Mouse (Mus musculus) lung, postnatal 4 days (tissue): ENCODE measurements around the gene Fam71d.
A peak's percentile ranks its signal among the peaks of the same experiment; 100 is the strongest.

Experiments used
- DNase-seq, 2 experiments: peaks; one replicate each; pipeline ENCODE4 v3.0.0; 2021

Fam71d gene

DNA sequence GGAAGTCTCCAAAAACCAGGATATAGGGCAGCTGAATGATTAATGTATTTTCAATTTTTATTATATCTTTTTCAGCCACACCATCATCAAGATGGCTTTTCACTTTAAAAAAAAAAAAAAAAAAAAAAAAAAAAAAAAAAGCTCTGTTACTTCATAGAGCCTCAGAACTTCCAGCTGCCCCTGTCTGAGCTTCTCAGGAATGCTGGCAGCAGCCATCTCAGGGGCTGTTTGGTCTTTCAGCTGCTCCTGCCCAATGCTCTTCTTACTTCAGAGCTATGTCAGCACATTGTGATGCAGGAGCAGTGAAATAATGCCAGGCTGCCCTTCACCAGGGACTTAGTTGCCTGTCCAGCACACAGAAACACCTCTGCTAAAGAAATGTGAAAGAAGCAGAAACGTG lies at the start of gene Fam71d:
Fam71d (plus strand) TSS at position 211 of the 400 bp plus-strand sequence.
- DNase-seq = peak in 1 of 2 experiments; percentile 27

DNA sequence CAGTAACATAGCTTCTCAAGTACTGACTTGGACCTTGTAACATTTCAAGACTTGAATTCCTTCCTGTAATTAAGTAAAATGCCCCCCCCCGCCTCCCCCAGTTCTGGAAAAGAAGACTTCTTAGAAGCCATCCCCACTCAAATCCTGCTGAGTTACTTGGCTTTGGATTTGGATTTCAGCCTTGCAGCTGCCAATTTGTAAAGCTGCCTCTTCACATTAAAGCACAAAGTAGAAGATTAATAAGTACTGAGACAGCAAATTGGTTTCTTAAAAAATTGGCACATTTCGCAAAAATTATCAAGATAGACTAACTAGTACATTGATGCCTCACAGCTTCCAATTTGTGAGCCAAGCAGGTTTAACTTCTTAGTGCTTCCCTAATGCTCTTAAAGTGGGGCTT lies 47.6 kb upstream of the Fam71d start:
- no peak for DNase-seq

DNA sequence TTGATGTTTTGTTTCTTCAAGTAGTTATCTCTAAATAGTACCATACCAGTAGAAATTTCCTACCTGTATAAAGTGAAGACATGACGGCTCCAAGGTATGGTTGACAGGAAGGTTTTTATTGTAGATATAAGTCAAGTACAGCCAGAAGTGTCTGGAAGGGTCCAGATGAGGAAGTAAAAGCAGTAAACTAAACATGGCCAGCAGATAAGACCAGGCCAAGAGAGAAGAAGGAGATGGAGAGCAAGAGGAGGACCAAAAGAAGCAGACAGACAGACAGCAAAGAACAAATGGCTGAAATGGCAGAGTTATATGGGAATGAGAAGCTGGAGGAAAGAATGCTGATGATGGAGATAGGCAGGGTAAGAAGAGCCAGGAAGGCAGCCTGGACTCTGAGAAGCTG lies 46.1 kb upstream of the Fam71d start:
- no peak for DNase-seq

DNA sequence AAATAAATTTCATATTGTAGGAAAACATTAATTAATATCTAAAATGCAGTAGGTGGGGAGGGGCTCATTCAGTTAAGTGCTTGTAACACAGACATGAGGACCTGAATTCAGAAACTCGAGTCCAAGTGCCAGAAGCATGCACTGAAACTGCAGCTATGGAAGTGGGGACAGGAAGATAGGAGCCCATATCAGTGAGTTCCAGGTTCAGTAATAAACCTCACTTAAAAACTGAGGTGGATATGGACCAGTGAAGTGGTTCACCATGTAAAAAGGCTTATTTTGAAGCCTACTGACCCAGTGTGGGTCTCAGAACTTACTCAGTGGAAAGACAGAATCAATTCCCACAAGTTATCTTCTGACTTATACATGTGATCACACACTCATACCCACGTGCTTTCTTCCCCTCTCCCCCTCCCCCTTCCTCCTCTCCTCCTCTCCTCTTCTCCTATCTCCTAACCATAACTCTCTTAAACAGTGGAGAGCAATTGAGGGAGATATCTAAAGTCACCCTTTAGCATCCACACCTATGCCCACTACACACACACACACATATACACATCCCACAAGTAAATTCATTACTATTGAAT lies 31.5 kb upstream of the Fam71d start:
- no peak for DNase-seq

DNA sequence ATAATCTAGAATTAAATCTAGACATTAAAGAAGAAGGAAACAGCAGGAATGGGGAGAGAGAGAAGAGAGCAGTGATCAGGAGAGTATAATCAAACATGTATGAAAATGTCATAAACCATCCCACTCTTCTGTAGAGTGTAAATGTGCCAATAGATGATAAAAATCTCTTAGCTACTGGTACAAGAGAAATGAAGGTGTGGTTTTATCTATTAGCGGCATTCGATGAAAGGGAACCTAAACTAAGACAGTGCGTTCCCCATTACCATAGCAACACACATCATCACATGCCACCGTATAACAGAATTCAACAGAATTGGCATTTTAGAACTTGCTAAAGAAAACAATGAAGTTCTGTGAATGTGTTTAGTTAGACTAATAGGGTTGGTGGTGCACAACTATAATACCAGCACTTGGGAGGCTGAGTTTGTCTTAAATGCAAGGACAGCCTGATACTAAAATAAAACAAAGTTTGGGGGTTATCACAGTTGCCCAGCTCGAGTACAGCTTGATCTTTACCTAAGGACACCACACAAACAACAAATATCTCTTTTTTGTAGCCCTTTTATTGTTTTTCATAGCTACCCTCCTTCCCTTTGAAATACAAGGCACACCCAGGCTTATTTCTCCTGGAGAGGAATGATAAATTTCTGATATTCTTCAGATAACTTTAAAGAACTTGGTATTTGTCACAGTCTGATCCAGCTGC lies 13.1 kb upstream of the Fam71d start:
- DNase-seq = no peak

DNA sequence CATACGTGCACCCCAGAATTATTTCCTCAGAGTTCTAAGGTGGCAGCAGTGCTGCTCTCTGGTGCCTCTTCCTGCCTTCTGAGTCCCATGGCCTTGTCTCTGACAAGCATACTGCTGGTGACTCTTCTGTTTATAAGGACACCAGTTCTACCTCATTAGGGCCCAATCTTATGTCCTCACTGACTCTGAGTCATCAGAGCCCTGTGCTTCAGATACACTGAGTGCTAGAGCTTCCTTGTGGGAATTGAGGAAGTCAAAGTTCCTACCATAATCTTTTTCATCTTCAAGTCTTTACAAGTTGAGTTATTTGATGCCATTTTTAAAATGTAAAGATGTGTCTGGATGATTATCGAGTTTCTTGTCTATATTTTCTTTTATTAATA lies 12.5 kb upstream of the Fam71d start:
- DNase-seq = no peak

DNA sequence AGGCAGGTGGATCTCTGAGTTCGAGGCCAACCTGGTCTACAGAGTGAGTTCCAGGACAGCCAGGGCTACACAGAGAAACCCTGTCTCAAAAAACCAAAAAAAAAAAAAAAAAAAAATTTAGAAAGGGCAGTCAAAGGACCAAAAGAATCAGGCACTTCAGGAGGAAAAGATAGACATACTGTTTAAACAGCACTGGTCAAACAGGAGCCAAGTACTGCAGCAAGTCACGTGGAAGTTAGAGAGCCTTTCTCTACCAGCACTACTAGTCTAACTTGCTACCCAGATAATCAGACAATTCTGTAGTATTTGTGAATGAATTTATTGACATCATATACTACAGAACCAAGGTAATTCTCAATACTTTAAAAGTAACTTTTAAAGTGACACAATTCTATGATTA lies 10.3 kb upstream of the Fam71d start:
- no peak for DNase-seq

DNA sequence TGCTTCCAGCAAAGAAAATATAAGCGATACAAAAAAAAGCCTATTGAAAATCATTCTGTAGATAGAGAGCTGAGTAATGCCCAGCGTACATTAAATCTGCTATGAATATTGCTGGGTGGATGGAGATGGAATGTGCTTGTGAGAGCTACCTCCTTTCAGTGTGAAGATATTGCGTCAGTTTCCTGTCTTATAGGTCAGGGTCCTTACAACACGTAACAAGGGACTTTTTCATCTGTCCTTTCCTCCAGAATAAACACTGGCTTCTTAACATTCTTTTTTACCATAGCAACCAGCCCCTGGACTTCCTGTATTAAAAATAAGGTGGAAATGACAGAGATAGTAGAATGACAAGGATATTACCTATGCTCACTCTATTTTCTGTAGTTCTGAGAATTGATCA lies 9.1 kb upstream of the Fam71d start:
- DNase-seq = no peak

DNA sequence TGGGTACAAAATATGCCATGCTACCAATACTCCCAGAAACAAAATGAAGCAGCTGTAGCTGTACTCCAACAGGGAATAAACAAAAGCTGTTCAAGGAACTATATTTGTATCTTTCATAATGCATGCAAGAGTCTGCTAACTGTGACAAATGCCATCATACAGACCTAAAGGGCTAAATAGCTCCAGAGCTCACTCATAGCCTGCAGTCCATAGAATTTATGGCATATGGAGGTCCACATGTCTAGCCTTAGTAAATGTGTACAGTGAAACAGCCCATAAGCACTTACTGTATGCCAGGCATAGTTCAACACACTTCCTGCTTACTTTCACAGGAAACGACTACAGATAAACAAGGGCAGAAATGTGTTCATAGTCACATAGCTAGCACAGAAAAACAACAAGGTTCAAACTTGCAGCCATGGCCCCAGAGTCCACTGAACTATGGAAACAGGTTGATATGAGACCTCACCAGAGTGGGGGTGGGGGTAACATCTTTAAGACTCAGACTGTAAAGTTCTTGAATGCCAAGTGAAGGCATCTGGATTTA lies 5.6 kb upstream of the Fam71d start:
- no peak for DNase-seq

DNA sequence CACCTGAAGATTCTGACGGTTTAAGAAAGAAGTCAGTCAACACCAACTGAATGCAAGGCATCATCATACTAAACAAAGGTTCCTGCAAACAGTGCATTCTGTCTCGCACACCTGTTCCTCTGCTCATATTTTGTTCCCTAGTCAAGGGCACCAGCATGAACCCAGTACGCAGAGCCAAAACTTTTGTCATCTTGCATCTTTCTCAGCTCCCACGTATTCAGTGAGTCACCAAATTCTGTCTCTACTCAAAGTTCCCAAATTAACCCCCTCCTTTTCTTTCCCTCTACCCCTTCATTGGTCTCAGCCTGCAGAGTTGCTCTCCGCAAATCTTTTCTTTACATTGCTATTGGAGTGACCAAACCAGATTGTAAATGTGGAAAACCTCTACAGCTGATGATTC lies 2.5 kb upstream of the Fam71d start:
- no peak for DNase-seq

DNA sequence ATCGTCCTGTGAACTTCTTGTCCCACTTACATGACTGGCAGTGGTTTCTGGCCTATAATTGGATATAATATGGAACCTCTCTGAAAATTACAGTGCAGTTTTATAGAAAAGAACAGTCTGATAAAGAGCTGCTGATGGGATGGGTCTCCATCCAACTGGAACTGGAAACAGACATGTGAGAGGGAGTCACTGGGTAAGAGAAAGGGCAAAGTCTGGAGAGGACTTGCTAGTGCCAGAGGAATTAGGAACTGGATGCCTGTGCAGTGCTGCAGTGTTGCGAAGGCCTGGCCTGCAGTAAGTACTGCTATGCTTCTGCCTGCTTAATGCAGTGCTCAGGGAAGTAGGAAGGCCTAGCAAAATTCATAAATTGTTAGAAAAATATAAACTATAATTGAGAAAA lies 1.9 kb downstream of the Fam71d start:
- no peak for DNase-seq

DNA sequence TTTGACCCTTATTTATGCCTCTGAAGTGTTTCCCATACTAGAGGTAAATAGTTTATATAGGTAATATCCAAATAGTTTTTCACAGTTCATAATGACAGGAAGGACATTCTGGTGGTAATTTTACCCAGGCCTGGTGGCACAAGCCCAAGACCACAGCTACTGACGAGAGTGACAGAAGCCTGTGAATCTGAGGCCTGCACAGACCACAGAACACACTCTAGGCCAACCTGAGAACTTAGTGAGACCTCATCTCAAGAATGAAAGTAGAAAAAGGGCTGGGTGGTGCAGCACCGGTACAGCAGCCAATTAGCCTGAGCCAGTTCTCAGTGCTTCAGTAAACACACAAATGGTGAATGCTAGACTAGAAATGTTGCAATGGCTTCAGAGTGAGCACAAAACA lies 26.4 kb downstream of the Fam71d start:
- DNase-seq = no peak

DNA sequence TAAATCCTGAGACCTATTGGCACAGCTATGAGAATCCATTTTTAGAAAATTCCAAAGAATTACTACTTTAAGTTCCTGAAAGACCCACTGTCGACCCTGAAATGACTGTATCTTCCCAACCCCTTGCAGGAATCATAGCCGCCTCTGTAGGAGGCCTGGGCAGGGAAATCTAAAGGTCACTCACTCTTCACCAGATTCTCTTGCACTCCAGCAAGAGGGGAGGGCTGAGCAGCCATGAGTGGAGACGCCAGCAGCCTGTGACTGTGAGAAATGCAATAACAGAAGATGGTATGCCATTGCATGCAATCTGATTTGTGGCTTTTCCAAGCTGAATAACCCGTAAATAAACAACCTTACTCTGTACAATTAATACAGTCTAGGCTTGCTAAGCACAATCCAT lies 36.4 kb downstream of the Fam71d start:
- no peak for DNase-seq

DNA sequence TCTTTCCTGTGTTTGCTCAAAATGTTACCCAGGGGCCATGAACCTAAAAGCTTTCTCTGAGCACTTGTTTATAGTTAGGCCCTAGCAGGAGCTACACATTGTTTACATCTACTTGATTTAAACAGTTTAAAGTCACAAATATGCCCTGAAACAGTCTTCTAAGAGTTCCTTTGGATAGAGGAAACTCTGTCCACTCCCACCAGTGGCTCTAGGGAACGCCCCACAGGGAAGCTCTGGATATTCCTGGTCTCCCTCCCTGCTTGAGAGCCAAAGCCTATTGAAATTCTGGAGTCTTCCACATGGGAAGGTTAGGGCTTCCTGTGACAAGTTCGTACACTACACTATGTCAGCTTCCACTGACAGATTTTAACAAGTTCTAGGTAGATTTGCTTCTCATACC lies 48.3 kb downstream of the Fam71d start:
- DNase-seq = no peak

DNA sequence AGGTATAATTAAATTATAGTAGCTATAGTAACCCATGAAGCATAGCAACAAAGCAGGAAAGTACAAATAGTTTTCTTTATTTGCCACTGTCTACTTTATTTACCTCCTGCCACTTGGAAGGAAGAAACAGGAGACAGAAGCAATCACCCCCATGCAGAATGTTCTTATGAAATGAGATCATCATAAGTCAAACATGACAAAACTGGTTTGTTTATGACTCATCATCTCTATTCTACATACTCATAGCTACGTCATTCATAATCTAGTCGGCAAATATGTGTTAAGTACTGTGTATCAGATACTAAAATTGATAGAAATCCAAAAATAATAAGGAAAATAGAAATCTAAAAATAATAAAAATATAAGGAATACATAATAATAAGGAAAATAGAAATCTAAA lies 49.0 kb downstream of the Fam71d start:
- no peak for DNase-seq

DNA sequence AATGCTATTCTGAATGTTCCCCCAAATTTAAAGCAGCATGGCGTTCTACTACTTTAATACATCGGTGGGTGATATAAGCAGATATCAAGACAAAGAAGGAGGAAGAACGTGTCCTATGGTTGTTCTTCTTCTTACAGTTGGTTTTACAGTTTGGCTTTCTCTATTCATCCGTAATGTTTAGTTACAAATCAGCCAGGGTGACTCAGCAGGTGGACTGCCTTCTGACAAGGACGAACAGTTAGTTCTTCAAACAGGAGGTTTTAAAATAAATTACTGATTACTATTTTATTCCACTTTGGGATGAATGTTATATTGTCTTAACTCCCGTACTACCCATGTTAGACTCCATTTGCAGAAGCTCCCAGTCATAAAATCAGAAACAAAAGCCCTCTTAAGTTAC lies 54.9 kb downstream of the Fam71d start:
- no peak for DNase-seq

DNA sequence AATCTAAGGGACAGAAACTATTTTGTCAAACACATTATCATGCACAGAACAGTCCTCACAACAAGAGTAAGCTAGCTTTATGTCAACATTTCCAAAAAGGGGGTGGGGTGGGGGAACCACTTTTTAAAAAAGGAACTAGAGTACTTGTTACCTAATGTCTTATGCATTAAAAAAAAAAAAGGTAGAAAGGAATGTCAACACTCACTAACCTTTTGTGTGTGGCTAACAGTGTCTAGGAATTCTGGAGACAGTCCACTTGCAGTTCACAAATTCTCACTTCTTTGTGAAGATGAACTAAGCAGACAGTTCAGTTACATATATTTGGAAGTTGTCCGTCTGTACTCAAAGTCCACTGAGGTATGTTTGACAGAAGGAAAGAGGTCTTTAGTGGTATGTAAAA lies 56.1 kb downstream of the Fam71d start:
- DNase-seq = no peak

DNA sequence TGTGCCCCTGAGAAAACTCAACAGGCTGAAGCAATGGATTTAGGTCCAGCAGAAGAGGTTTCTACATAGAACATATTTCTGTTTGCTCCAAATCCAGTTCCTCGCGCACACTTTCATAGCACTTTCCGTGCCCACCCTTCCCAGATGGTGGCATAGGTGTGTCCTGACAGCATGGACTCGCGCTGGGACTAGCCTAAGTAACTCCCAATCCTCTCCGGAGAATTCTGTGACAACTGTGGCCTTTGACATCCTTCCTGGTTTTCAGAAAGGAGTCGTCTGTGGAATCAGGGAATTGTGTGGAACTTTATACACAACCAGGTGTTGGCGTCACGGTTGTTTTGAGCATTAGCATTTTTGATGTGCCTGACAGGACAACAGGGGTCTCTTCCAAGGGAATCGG lies 56.8 kb downstream of the Fam71d start:
- peak in 1 of 2 experiments; percentile 23 for DNase-seq

DNA sequence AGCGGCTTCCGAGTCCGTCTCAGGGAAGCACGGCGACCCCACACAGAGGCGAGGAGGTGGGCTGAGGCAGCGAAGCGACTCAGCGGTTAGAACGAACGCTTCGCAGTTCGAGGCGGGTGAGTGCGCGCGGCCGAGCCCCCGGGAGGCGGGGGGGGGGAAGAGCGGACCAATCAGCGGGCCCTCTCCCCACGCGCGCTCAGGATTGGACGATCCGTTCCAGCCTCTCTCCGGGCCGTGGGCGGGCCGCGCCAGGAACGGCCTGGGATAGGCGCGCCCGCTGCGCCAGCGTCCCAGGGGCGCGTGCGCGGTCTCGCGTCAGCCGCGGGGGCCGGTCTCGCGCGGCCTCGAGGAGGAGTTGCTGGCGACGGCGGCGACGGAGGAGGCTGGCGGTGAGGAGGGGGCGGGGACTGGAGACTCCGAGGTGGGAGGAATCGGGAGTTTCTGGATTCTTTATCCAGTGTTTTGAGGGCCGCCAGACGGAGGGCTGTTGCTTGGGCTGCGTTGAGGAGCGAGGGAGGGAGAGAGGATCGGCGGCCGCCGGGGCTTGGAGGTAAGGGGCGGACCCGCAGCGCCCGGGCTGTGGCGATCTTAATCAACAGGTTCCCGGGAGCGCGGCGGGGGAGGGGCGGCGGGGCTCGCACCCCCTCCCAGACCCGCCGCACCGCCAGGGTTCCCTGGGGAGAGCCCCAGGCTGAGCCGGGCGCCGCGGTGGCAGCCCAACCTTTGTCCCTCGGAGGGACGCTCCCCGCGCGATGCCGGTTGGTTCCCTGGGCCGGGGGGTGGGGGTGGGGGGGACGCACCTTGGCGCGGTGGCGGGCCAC lies 57.4 kb downstream of the Fam71d start, which contains the start of gene Mpp5:
Mpp5 (plus strand) TSS at position 351 of the 821 bp plus-strand sequence.
- DNase-seq = peak; percentile 97 to 99

DNA sequence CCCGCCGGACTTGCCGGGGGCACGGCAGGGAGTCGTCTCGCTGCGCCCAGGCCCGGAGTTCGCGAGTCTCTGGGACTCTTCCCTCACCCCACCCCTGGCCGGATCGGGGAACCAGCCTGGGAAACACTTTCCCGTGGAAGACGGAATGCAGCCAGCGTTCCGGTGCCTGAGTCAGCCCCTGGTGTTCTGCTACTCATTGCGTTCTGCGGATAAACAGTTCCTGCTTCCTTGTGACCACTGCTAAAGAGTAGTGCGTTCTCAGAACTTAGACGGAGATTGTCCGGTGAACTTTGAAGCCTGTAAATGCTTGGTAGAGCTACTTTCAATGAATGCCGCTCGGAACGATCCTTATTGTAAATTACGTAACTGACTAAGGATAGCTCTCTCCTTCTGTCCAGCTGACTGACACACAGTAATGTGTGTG lies 58.1 kb downstream of the Fam71d start:
- peak; percentile 67 to 72 for DNase-seq

DNA sequence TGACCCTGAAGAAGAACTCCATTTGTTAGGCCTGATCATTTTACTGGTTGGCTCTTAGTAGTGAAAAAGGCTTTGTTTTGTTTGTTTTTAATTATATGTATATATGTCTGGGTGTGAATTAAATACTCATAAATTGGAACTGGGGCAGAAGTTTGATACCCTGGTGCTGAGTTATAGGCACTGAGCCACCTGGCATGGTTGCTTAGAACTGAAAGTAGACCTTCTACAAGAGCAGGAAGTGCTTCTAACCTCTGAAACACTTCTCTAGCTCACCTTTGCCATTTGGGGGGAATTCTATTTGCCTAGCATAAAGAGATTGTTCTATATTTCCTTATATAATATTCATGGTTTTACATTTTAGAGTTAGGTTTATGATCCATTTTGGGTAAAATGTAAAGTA lies 70.6 kb downstream of the Fam71d start:
- DNase-seq = no peak

DNA sequence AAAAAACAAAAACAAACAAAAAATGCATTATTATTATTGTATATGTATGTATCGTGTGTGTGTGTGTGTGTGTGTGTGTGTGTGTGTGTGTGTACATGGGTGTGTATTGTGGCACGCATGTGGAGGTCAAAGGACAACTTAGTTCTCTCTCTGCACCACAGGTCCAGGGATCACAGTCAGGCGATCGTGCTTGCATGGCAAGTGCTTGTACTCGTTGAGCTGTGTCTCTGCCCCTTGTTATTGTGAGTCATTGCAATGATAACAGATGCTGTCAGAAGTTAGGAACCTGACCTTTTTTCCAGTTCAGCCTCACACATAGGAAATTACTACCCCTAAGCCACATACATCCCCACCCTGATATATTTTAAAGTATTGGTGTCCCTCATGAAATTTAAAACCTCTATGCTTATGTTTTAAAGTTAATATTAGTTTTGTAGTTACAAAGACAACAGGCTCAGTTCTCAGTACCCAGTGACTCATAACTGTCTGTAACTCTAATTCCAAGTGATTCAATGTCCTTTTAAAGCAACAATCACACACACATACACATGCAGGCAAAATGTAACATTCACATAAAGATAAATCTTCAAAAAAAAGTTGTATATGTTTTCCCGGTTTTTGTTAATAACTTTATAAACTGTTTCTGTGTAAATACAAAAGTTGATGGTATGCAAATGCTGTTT lies 77.8 kb downstream of the Fam71d start:
- no peak for DNase-seq

DNA sequence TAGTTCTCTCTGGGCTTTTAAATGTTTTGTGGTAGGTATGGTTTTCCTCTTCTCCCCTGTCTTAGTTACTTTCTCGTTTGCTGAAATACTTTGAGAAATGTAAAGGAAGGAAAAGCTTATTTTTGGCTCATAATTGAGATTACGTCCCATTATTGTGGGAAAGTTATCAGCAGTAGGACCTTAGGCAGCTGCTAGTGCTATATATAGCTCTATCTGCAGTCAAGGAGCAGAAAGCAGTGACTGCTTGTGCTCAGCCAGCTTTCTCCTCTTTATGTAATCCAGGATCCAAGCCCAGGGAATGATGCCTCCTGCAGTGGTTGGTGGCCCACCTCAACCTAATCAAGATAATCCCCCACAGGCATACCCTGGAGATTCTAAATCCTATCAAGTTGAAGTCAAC lies 81.9 kb downstream of the Fam71d start:
- DNase-seq = no peak
